Mouse (Mus musculus): Measurements from ENCODE around the gene Ak8.

DNA sequence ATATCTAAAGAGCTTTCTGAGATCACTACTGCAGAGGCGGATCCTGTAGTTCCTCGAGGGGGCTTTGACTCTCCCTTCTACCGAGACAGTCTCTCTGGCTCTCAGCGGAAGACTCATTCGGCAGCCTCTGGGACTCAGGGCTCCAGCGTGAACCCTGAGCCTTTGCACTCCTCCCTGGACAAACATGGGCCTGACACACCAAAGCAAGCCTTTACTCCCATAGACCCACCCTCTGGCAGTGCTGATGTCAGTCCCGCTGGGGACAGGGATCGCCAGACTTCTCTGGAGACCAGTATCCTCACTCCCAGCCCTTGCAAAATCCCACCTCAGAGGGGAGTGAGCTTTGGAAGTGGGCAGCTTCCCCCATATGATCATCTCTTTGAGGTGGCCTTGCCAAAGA is 24.0 kb upstream of the Ak8 start:
- TF ChIP-seq CHD1 (IDR thresholded peaks at IDR 0.05; ENCODE audit: low read depth, low read length) (no peak), POLR2A (IDR thresholded peaks at IDR 0.05; ENCODE audit: control insufficient read depth in 1 of 2, insufficient read depth in 1 of 2, low read depth in 1 of 2, low read length in 2 of 2, poor library complexity in 1 of 2) (no peak), NRF1 (IDR thresholded peaks at IDR 0.05; ENCODE audit: insufficient read depth, low read depth, low read length, poor library complexity, severe bottlenecking) (no peak), CTCF (IDR thresholded peaks at IDR 0.05 in 2 of 3, conservative IDR thresholded peaks at IDR 0.05 in 1 of 3; ENCODE audit: control insufficient read depth in 1 of 3, insufficient read depth in 1 of 3, low read depth in 2 of 3, low read length in 3 of 3, poor library complexity in 1 of 3, severe bottlenecking in 1 of 3) (no peak), MAX (IDR thresholded peaks at IDR 0.05; ENCODE audit: low read length) (no peak), HCFC1 (IDR thresholded peaks at IDR 0.05; ENCODE audit: low read depth, low read length) (no peak)
